Mouse (Mus musculus) heart, postnatal 0 days (tissue): ENCODE measurements around the gene Selenof. TPM values are rescaled to one million over a fixed set of nuclear protein-coding genes. Genes with fewer than 3 reads are reported as not detected.

Source experiments
- ATAC-seq: fragments of 200-750 bp; cut with Nextera tagmentation; 2 replicates; pipeline ENCODE4 v1.8.0; 2017; ENCODE audit warnings: low read depth, moderate number of reproducible peaks, moderate library complexity; ENCODE audit not compliant: insufficient read depth
- DNase-seq: peaks from one replicate; pipeline ENCODE4 v3.0.0-alpha.2; 2016; ENCODE audit warnings: low spot score
- H3K27ac ChIP-seq: fragments of 300-500 bp; sonication (generic); 2 replicates; pipeline ENCODE4 v1.5.1; 2014; ENCODE audit warnings: low read depth, mild to moderate bottlenecking
- H3K27me3 ChIP-seq: fragments of 300-500 bp; sonication (generic); 2 replicates; pipeline ENCODE4 v1.6.1; 2014; ENCODE audit warnings: low read length, mixed read lengths; ENCODE audit not compliant: control insufficient read depth, insufficient read depth
- H3K36me3 ChIP-seq: fragments of 300-500 bp; sonication (generic); replicated peaks from 2 replicates; pipeline ENCODE4 v1.6.1; 2014; ENCODE audit warnings: low read length, mixed read lengths; ENCODE audit not compliant: control insufficient read depth, insufficient read depth
- H3K4me1 ChIP-seq: fragments of 300-500 bp; sonication (generic); 2 replicates; pipeline ENCODE4 v1.6.1; 2014; ENCODE audit warnings: antibody characterized with exemption; ENCODE audit not compliant: control insufficient read depth, insufficient read depth
- H3K4me2 ChIP-seq: fragments of 300-500 bp; sonication (generic); 2 replicates; pipeline ENCODE4 v1.6.1; 2014; ENCODE audit warnings: low read depth, mild to moderate bottlenecking, low read length, moderate library complexity
- H3K4me3 ChIP-seq: fragments of 300-500 bp; sonication (generic); 2 replicates; pipeline ENCODE4 v1.5.1; 2014; ENCODE audit warnings: low read depth, low read length
- H3K9ac ChIP-seq: fragments of 300-500 bp; sonication (generic); replicated peaks from 2 replicates; pipeline ENCODE4 v1.6.1; 2014; ENCODE audit warnings: low read depth, low read length, mixed read lengths
- H3K9me3 ChIP-seq: fragments of 300-500 bp; sonication (generic); replicated peaks from 2 replicates; pipeline ENCODE4 v1.6.1; 2016; ENCODE audit warnings: low read length; ENCODE audit not compliant: control insufficient read depth
- CTCF ChIP-seq: IDR thresholded peaks from 2 replicates; pipeline ENCODE4 v1.5.1; 2016; ENCODE audit warnings: antibody characterized with exemption, control low read depth, low read depth
- EP300 ChIP-seq: IDR thresholded peaks from 2 replicates; pipeline ENCODE4 v1.6.1; 2016; ENCODE audit warnings: antibody characterized with exemption, low read depth
- WGBS: fragments of 180-500 bp; shearing (Covaris S2); extraction: QIAGEN DNeasy Blood & Tissue Kit; methylation state at CpG from one replicate; pipeline ENCODE4 v1.1.7; 2014; 5-methylcytosine and 5-hydroxymethylcytosine counted together
- polyA plus RNA-seq: library from polyadenylated mRNA; unstranded; fragments of >200 nt; fragmentation: Nextera tagmentation; extraction: Ambion mirVana; gene quantifications from 2 replicates; pipeline ENCODE4 v1.2.1, GENCODE M21; 2015
- total RNA-seq: library from RNA; depleted of rRNA; stranded (reverse); fragments of >200 nt; gene quantifications from 2 replicates; pipeline ENCODE4 v1.2.3, GENCODE M21; 2014; ENCODE audit warnings: low replicate concordance

Gene Selenof
- total and polyA plus RNA-seq, 2 experiments from 2014 or later, result 245 to 416 TPM

- WGBS, result 37% methylated on average over 3 of the region's 3 CpGs
- peaks cover 32% of the 10 kb centered on the region for H3K4me1 ChIP-seq
- no peaks in the 10 kb centered on the region for H3K9me3 ChIP-seq
- no peaks in the 10 kb centered on the region for H3K36me3 ChIP-seq
- peak overlapping the region; percentile 63 for H3K27ac ChIP-seq
- TF ChIP-seq CTCF (no peak), EP300 (no peak)
- no peak overlapping the region for H3K4me3 ChIP-seq
- H3K9ac ChIP-seq, result 0 out of 2 replicates have a peak overlapping the region, but pooled peaks have one; percentile 1
- H3K4me2 ChIP-seq, result peak overlapping the region; percentile 26; the same call in 1 of the 2 replicates
- peak; percentile 57 for DNase-seq
- no peaks in the 10 kb centered on the region for H3K27me3 ChIP-seq
- peak; percentile 78 for ATAC-seq
Observed at GRCm38 (mm10) chr3:144539051-144539450, 31.1 kb upstream of the Selenof start.

DNA sequence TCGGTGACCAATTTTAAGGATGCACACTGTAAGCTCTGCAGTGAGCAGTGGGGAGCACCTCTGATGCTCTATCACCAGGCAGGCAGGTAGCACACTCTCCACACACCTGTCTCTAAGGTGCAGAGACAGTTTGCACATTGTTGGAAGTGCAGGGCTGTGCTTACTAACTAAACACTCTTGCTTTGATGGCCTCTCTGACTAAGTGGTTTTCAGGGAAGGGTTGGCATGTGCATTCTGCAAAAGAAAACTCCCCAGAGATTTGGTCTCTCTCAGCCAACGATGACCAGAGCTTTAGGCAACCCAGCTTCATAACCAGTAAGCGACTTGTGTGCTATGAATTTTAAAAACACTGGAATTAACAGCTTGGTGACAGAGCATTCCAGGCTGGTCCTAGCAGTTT lies 29.3 kb upstream of the Selenof start:
- 81% methylated on average over 3 of the region's 3 CpGs for WGBS
- no peak overlapping the region for H3K4me3 ChIP-seq

GRCm38 (mm10) chr3:144541906-144542438 lies 28.1 kb upstream of the Selenof start:
- Histone ChIP-seq H3K36me3 (no peaks in the 10 kb centered on the region), H3K27me3 (no peaks in the 10 kb centered on the region), H3K4me2 (no peak overlapping the region), H3K27ac (no peak overlapping the region), H3K4me1 (peaks cover 35% of the 10 kb centered on the region), H3K4me3 (no peak overlapping the region), H3K9ac (no peak overlapping the region), H3K9me3 (no peaks in the 10 kb centered on the region)
- DNase-seq, result no peak
- TF ChIP-seq CTCF (no peak), EP300 (no peak)
- no peak for ATAC-seq
- WGBS, result 59% methylated on average over 6 of the region's 6 CpGs

More for the DNA sequence above, 29.3 kb upstream of the Selenof start:
- Histone ChIP-seq H3K9me3 (no peaks in the 10 kb centered on the region), H3K4me1 (peaks cover 35% of the 10 kb centered on the region), H3K36me3 (no peaks in the 10 kb centered on the region), H3K27me3 (no peaks in the 10 kb centered on the region), H3K9ac (no peak overlapping the region), H3K27ac (no peak overlapping the region), H3K4me2 (no peak overlapping the region)
- DNase-seq, result no peak
- TF ChIP-seq CTCF (no peak), EP300 (no peak)
- ATAC-seq, result no peak

- TF ChIP-seq CTCF, result no peak
- no peak for TF ChIP-seq EP300
- Histone ChIP-seq H3K9me3 (no peaks in the 10 kb centered on the region), H3K27ac (no peak overlapping the region), H3K4me2 (no peak overlapping the region), H3K36me3 (no peaks in the 10 kb centered on the region), H3K27me3 (no peaks in the 10 kb centered on the region), H3K4me3 (no peak overlapping the region), H3K9ac (no peak overlapping the region), H3K4me1 (peaks cover 15% of the 10 kb centered on the region; the same call in 1 of the 2 replicates)
- DNase-seq (no peak), ATAC-seq (no peak)
- 88% methylated on average over 7 of the region's 7 CpGs for WGBS
Observed at GRCm38 (mm10) chr3:144545152-144545551, 25.0 kb upstream of the Selenof start.

DNA sequence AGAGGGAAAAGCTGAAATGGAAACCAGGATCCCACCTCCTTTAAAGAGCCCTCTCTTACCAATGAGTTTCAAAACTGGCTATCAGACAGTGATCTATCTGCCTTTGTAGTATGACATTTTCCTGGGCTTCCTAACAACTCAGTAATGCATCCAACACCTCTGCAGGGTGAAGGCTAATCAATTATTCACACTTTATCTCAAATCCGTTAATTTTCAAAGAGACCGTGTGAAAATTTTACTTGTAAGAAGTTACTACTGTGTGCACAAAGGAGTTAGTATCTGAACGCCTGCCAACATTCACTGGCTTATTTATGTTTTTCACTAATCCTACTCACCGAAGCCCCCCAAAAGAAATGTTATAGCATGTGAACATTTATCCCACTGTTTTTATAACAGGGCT lies 24.3 kb upstream of the Selenof start:
- no peak for DNase-seq
- no peak overlapping the region for H3K4me3 ChIP-seq
- H3K27ac ChIP-seq, result no peak overlapping the region
- H3K4me1 ChIP-seq, result peaks cover 15% of the 10 kb centered on the region; the same call in 1 of the 2 replicates
- 52% methylated on average over 4 of the region's 4 CpGs for WGBS
- no peaks in the 10 kb centered on the region for H3K36me3 ChIP-seq
- no peak for ATAC-seq
- TF ChIP-seq EP300 (no peak), CTCF (no peak)
- H3K4me2 ChIP-seq, result no peak overlapping the region
- H3K9me3 ChIP-seq, result no peaks in the 10 kb centered on the region
- no peaks in the 10 kb centered on the region for H3K27me3 ChIP-seq
- H3K9ac ChIP-seq, result no peak overlapping the region

- Histone ChIP-seq H3K27me3 (no peaks in the 10 kb centered on the region), H3K36me3 (no peaks in the 10 kb centered on the region), H3K9ac (no peak overlapping the region), H3K4me2 (no peak overlapping the region), H3K4me1 (peaks cover 15% of the 10 kb centered on the region; the same call in 1 of the 2 replicates), H3K9me3 (no peaks in the 10 kb centered on the region), H3K27ac (no peak overlapping the region), H3K4me3 (no peak overlapping the region)
- ATAC-seq, result no peak
- no peak for TF ChIP-seq CTCF
- no peak for TF ChIP-seq EP300
- WGBS, result 37% methylated on average over 4 of the region's 4 CpGs
- DNase-seq, result no peak
Observed at GRCm38 (mm10) chr3:144546490-144546889, 23.6 kb upstream of the Selenof start.
